Mouse (Mus musculus): ENCODE results near the gene Fosb. TPM values are rescaled to one million over a fixed set of nuclear protein-coding genes. Genes with fewer than 3 reads are reported as not detected.

Fosb gene
- polyA plus RNA-seq, 1 experiment from 2014 or later: 0.17 TPM

GRCm38 (mm10) chr7:19327782-19328181 is 17.9 kb upstream of the Fosb start:
- Histone ChIP-seq H3K27me3 (replicated peaks) (no peaks in the 10 kb centered on the region), H3K27ac (peak overlapping the region; percentile 42; the same call in 1 of the 2 replicates), H3K9ac (no peak overlapping the region), H3K4me2 (0 out of 2 replicates have a peak overlapping the region, but pooled peaks have one; percentile 70), H3K9me3 (no peaks in the 10 kb centered on the region), H3K4me3 (replicated peaks) (no peak overlapping the region), H3K4me1 (peaks cover 23% of the 10 kb centered on the region), H3K36me3 (no peaks in the 10 kb centered on the region)
- no peak for ATAC-seq (ENCODE audit: insufficient read depth, low FRiP score, low read depth)
- 72% methylated on average over 5 of the region's 5 CpGs for WGBS

- Histone ChIP-seq H3K4me2 (peak overlapping the region; percentile 70), H3K4me3 (replicated peaks) (peak overlapping the region; percentile 41), H3K4me1 (peaks cover 19% of the 10 kb centered on the region), H3K9me3 (no peaks in the 10 kb centered on the region), H3K27me3 (replicated peaks) (no peaks in the 10 kb centered on the region), H3K27ac (peak overlapping the region; percentile 82), H3K36me3 (no peaks in the 10 kb centered on the region), H3K9ac (0 out of 2 replicates have a peak overlapping the region, but pooled peaks have one; percentile 25)
- ATAC-seq (ENCODE audit: insufficient read depth, low FRiP score, low read depth): peak; percentile 67
- WGBS: under 1% methylated on average over 22 of the region's 22 CpGs
Observed at GRCm38 (mm10) chr7:19327128-19327527, 17.3 kb upstream of the Fosb start.

GRCm38 (mm10) chr7:19326359-19326758 is 16.5 kb upstream of the Fosb start:
- H3K9ac ChIP-seq: no peak overlapping the region
- H3K4me2 ChIP-seq: peak overlapping the region; percentile 70
- WGBS: under 1% methylated on average over 18 of the region's 20 CpGs
- peak overlapping the region; percentile 41 for H3K4me3 ChIP-seq (replicated peaks)
- peaks cover 19% of the 10 kb centered on the region for H3K4me1 ChIP-seq
- H3K9me3 ChIP-seq: no peaks in the 10 kb centered on the region
- ATAC-seq (ENCODE audit: insufficient read depth, low FRiP score, low read depth): peak; percentile 73
- peak overlapping the region; percentile 82 for H3K27ac ChIP-seq
- no peaks in the 10 kb centered on the region for H3K27me3 ChIP-seq (replicated peaks)
- H3K36me3 ChIP-seq: no peaks in the 10 kb centered on the region

GRCm38 (mm10) chr7:19325262-19326199 is 15.7 kb upstream of the Fosb start:
- Histone ChIP-seq H3K36me3 (no peaks in the 10 kb centered on the region), H3K4me2 (peak overlapping the region; percentile 70), H3K9ac (no peak overlapping the region), H3K4me3 (replicated peaks) (peak overlapping the region; percentile 41; the same call in 1 of the 2 replicates), H3K27me3 (replicated peaks) (no peaks in the 10 kb centered on the region), H3K27ac (no peak overlapping the region), H3K4me1 (peaks cover 24% of the 10 kb centered on the region), H3K9me3 (no peaks in the 10 kb centered on the region)
- 71% methylated on average over 21 of the region's 21 CpGs for WGBS
- ATAC-seq (ENCODE audit: insufficient read depth, low FRiP score, low read depth): no peak

- Histone ChIP-seq H3K36me3 (no peaks in the 10 kb centered on the region), H3K4me3 (replicated peaks) (no peak overlapping the region), H3K27me3 (replicated peaks) (no peaks in the 10 kb centered on the region), H3K4me1 (peaks cover 34% of the 10 kb centered on the region), H3K4me2 (no peak overlapping the region), H3K9ac (no peak overlapping the region), H3K27ac (no peak overlapping the region), H3K9me3 (no peaks in the 10 kb centered on the region)
- no peak for ATAC-seq (ENCODE audit: insufficient read depth, low FRiP score, low read depth)
- 81% methylated on average over 11 of the region's 11 CpGs for WGBS
Observed at GRCm38 (mm10) chr7:19324221-19324620, 14.4 kb upstream of the Fosb start.

GRCm38 (mm10) chr7:19322489-19322888 is 12.6 kb upstream of the Fosb start:
- Histone ChIP-seq H3K4me2 (no peak overlapping the region), H3K4me3 (replicated peaks) (no peak overlapping the region), H3K9me3 (no peaks in the 10 kb centered on the region), H3K27me3 (replicated peaks) (no peaks in the 10 kb centered on the region), H3K36me3 (no peaks in the 10 kb centered on the region), H3K4me1 (peaks cover 30% of the 10 kb centered on the region), H3K9ac (no peak overlapping the region), H3K27ac (peak overlapping the region; percentile 31; the same call in 1 of the 2 replicates)
- 34% methylated on average over 9 of the region's 9 CpGs for WGBS
- ATAC-seq (ENCODE audit: insufficient read depth, low FRiP score, low read depth): no peak

GRCm38 (mm10) chr7:19321464-19321863 is 11.6 kb upstream of the Fosb start:
- no peak for ATAC-seq (ENCODE audit: insufficient read depth, low FRiP score, low read depth)
- H3K27ac ChIP-seq: no peak overlapping the region

GRCm38 (mm10) chr7:19320637-19321036 is 10.8 kb upstream of the Fosb start:
- no peak for ATAC-seq (ENCODE audit: insufficient read depth, low FRiP score, low read depth)
- H3K4me3 ChIP-seq (replicated peaks): peak overlapping the region; percentile 50
- peaks cover 16% of the 10 kb centered on the region for H3K4me1 ChIP-seq
- no peak overlapping the region for H3K9ac ChIP-seq
- H3K4me2 ChIP-seq: peak overlapping the region; percentile 90
- H3K36me3 ChIP-seq: no peaks in the 10 kb centered on the region
- H3K27me3 ChIP-seq (replicated peaks): 0 out of 2 replicates have a peak, but pooled peaks cover 5% of the 10 kb centered on the region
- no peak overlapping the region for H3K27ac ChIP-seq
- WGBS: 40% methylated on average over 7 of the region's 7 CpGs
- no peaks in the 10 kb centered on the region for H3K9me3 ChIP-seq

More at GRCm38 (mm10) chr7:19321464-19321863, 11.6 kb upstream of the Fosb start:
- H3K36me3 ChIP-seq: no peaks in the 10 kb centered on the region
- H3K4me3 ChIP-seq (replicated peaks): no peak overlapping the region
- H3K27me3 ChIP-seq (replicated peaks): no peaks in the 10 kb centered on the region
- H3K4me1 ChIP-seq: peaks cover 23% of the 10 kb centered on the region
- H3K4me2 ChIP-seq: no peak overlapping the region
- WGBS: 39% methylated on average over 5 of the region's 5 CpGs
- no peaks in the 10 kb centered on the region for H3K9me3 ChIP-seq
- H3K9ac ChIP-seq: no peak overlapping the region

GRCm38 (mm10) chr7:19319906-19320305 is 10.1 kb upstream of the Fosb start:
- 0 out of 2 replicates have a peak, but pooled peaks cover 5% of the 10 kb centered on the region for H3K27me3 ChIP-seq (replicated peaks)
- H3K9me3 ChIP-seq: no peaks in the 10 kb centered on the region
- WGBS: 0% methylated on average over 41 of the region's 41 CpGs
- peak overlapping the region; percentile 90 for H3K4me2 ChIP-seq
- H3K4me3 ChIP-seq (replicated peaks): peak overlapping the region; percentile 50
- no peaks in the 10 kb centered on the region for H3K36me3 ChIP-seq
- 0 out of 2 replicates have a peak overlapping the region, but pooled peaks have one; percentile 12 for H3K9ac ChIP-seq
- H3K27ac ChIP-seq: no peak overlapping the region; the same call in 1 of the 2 replicates
- peak; percentile 88 for ATAC-seq (ENCODE audit: insufficient read depth, low FRiP score, low read depth)
- H3K4me1 ChIP-seq: peaks cover 16% of the 10 kb centered on the region

- 16% methylated on average over 9 of the region's 9 CpGs for WGBS
- no peak overlapping the region; the same call in 1 of the 2 replicates for H3K27ac ChIP-seq
- peak; percentile 59; the same call in 1 of the 2 replicates for ATAC-seq (ENCODE audit: insufficient read depth, low FRiP score, low read depth)
- H3K27me3 ChIP-seq (replicated peaks): 0 out of 2 replicates have a peak, but pooled peaks cover 5% of the 10 kb centered on the region
- H3K4me2 ChIP-seq: peak overlapping the region; percentile 90
- H3K36me3 ChIP-seq: no peaks in the 10 kb centered on the region
- no peaks in the 10 kb centered on the region for H3K9me3 ChIP-seq
- H3K4me3 ChIP-seq (replicated peaks): peak overlapping the region; percentile 50
- 0 out of 2 replicates have a peak overlapping the region, but pooled peaks have one; percentile 12 for H3K9ac ChIP-seq
- peaks cover 16% of the 10 kb centered on the region for H3K4me1 ChIP-seq
Observed at GRCm38 (mm10) chr7:19319458-19319857, 9.6 kb upstream of the Fosb start.

GRCm38 (mm10) chr7:19318676-19319075 is 8.8 kb upstream of the Fosb start:
- no peaks in the 10 kb centered on the region for H3K9me3 ChIP-seq
- H3K9ac ChIP-seq: no peak overlapping the region
- peaks cover 16% of the 10 kb centered on the region for H3K4me1 ChIP-seq
- H3K36me3 ChIP-seq: no peaks in the 10 kb centered on the region
- no peak overlapping the region for H3K4me2 ChIP-seq
- WGBS: 62% methylated on average over 7 of the region's 7 CpGs
- H3K27ac ChIP-seq: no peak overlapping the region
- 0 out of 2 replicates have a peak, but pooled peaks cover 10% of the 10 kb centered on the region for H3K27me3 ChIP-seq (replicated peaks)
- no peak for ATAC-seq (ENCODE audit: insufficient read depth, low FRiP score, low read depth)
- no peak overlapping the region for H3K4me3 ChIP-seq (replicated peaks)

GRCm38 (mm10) chr7:19318201-19318600 is 8.3 kb upstream of the Fosb start:
- 0 out of 2 replicates have a peak, but pooled peaks cover 10% of the 10 kb centered on the region for H3K27me3 ChIP-seq (replicated peaks)
- H3K4me2 ChIP-seq: no peak overlapping the region
- H3K9me3 ChIP-seq: no peaks in the 10 kb centered on the region
- WGBS: 63% methylated on average over 2 of the region's 2 CpGs
- no peak overlapping the region for H3K4me3 ChIP-seq (replicated peaks)
- no peak overlapping the region for H3K27ac ChIP-seq
- H3K9ac ChIP-seq: no peak overlapping the region
- H3K36me3 ChIP-seq: no peaks in the 10 kb centered on the region
- peaks cover 16% of the 10 kb centered on the region for H3K4me1 ChIP-seq
- no peak for ATAC-seq (ENCODE audit: insufficient read depth, low FRiP score, low read depth)

Measured in stomach, embryonic 15.5 days (tissue).